Mouse (Mus musculus): ENCODE data around the gene Lama2. TPM values are rescaled to one million over a fixed set of nuclear protein-coding genes. Genes with fewer than 3 reads are reported as not detected.

Gene Lama2
- polyA plus RNA-seq, 1 experiment from 2014 or later, result 6.5 TPM

DNA sequence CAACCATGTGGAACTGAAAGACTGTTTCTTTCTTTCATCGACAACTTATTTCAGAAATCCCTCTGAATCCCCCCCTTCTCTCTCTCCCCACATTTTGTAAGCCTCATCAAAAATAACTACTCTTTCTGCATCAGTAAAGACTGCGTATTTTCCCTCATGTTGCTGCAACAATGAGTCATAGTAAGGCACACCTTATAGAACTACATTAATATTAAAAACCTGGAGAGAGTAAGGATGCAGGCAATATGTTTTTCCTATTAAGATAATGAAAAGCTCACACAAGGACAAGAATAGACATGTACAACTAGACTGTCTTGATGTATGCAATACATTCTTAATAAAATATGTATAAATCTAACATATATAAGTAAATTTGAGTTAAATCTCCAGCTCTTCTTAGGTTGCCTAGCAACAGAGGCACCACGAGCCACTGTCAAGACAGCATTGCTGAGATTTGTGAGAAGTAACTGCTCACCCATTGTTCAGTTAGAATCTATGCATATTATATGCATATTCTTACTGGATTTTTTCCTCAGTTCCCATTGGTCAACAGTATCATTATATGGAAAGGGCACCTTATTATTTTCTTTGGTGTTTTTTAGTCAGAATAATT, 110.6 kb downstream of the Lama2 start:
- 82% methylated on average over 3 of the region's 3 CpGs for WGBS
- H3K36me3 ChIP-seq, result no peaks in the 10 kb centered on the region
- H3K27me3 ChIP-seq (ENCODE audit: insufficient read depth, poor library complexity, severe bottlenecking), result no peaks in the 10 kb centered on the region
- no peaks in the 10 kb centered on the region for H3K4me1 ChIP-seq
- no peak overlapping the region for H3K4me3 ChIP-seq
- no peak for DNase-seq (ENCODE audit: low spot score)
- no peaks in the 10 kb centered on the region for H3K9me3 ChIP-seq
- H3K27ac ChIP-seq, result no peak overlapping the region

DNA sequence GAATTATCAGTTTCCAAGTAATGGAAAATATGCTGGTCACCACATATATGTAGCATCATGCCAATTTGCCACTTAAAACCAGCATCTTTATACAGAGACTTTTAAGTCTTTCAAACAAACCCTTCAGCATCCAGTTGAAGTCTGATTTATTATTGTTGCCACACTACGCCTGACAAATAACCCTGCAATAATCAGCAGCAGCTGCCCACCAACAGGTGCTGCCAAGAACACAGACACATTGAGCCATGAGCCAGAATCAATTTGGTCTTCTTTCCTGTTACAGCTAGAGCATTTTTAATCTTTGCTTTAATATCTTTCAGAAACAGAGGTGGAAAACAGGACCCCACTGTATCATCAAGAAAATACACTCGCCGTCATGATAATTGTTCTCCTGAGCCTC, 118.7 kb downstream of the Lama2 start:
- Histone ChIP-seq H3K4me1 (no peaks in the 10 kb centered on the region), H3K27ac (no peak overlapping the region), H3K27me3 (ENCODE audit: insufficient read depth, poor library complexity, severe bottlenecking) (no peaks in the 10 kb centered on the region), H3K9me3 (no peaks in the 10 kb centered on the region), H3K36me3 (no peaks in the 10 kb centered on the region), H3K4me3 (no peak overlapping the region)
- 86% methylated on average over 3 of the region's 3 CpGs for WGBS
- no peak for DNase-seq (ENCODE audit: low spot score)

DNA sequence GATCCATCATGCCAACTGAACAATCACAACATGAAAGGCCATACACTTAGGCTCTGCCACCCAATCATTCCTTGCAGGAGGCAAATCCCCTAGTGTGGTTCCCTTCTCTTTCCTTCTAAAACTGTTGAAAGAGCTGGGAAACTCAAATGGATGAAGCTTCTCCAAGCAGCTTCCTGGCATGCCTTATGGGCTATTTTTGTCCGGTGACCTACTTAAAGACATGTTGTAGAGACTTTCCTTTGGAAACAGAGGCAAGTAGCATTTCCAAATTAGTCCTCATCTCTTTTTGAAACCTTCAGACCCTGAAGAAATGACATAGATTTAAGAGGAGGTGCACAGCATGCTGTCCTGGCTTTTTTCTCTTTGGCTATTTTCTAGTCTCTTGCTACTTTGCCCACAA, 131.1 kb downstream of the Lama2 start:
- Histone ChIP-seq H3K36me3 (no peaks in the 10 kb centered on the region), H3K27ac (no peak overlapping the region), H3K9me3 (no peaks in the 10 kb centered on the region), H3K4me1 (no peaks in the 10 kb centered on the region), H3K27me3 (ENCODE audit: insufficient read depth, poor library complexity, severe bottlenecking) (no peaks in the 10 kb centered on the region), H3K4me3 (no peak overlapping the region)
- DNase-seq (ENCODE audit: low spot score), result no peak
- WGBS, result 68% methylated on average over 1 of the region's 1 CpGs

DNA sequence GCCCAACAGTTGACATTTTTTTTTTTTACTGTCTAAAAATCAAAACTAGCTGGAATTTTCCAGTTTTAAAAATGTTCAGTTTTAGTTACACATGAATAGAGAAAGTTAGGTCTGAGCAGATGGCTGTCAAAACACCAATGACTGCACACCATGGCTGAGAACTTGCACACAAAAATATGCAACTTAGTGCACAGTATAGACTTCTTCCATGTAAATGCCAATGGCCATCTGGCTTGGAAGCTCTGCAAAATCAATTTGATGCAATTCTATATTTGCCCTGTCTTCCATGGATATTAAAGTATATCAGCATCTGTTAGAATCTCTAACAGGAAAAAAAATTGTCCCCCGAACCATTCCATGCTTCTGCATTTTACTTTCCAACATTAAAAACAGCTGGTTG, 135.5 kb downstream of the Lama2 start:
- DNase-seq (ENCODE audit: low spot score), result no peak
- H3K27me3 ChIP-seq (ENCODE audit: insufficient read depth, poor library complexity, severe bottlenecking), result no peaks in the 10 kb centered on the region
- 69% methylated on average over 1 of the region's 1 CpGs for WGBS

DNA sequence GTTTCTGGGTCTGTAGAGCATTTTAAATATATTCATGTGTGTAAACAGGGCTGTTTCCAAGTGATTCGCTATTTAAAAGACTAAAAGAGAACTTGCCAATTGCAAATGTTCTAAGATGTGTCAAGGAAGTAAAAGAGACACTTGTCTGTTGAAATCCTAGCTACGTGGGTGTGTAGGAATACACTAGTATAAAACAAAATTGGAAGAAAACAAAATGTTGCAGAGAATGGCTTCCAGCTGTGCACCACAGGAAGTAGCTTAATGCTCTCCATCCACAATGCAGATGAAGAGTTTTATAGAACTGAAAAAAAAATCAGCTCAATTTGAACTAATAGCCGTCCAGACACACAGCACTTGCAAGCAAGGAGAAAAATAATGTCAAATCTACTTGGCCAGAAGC, 144.0 kb downstream of the Lama2 start:
- no peaks in the 10 kb centered on the region for H3K36me3 ChIP-seq
- no peaks in the 10 kb centered on the region for H3K27me3 ChIP-seq (ENCODE audit: insufficient read depth, poor library complexity, severe bottlenecking)
- WGBS, result 57% methylated on average over 3 of the region's 3 CpGs
- H3K27ac ChIP-seq, result no peak overlapping the region
- H3K4me1 ChIP-seq, result no peaks in the 10 kb centered on the region
- H3K4me3 ChIP-seq, result no peak overlapping the region
- no peaks in the 10 kb centered on the region for H3K9me3 ChIP-seq
- DNase-seq (ENCODE audit: low spot score), result no peak

More for the DNA sequence above, 135.5 kb downstream of the Lama2 start:
- Histone ChIP-seq H3K4me3 (no peak overlapping the region), H3K9me3 (no peaks in the 10 kb centered on the region), H3K36me3 (no peaks in the 10 kb centered on the region), H3K4me1 (no peaks in the 10 kb centered on the region), H3K27ac (no peak overlapping the region)

DNA sequence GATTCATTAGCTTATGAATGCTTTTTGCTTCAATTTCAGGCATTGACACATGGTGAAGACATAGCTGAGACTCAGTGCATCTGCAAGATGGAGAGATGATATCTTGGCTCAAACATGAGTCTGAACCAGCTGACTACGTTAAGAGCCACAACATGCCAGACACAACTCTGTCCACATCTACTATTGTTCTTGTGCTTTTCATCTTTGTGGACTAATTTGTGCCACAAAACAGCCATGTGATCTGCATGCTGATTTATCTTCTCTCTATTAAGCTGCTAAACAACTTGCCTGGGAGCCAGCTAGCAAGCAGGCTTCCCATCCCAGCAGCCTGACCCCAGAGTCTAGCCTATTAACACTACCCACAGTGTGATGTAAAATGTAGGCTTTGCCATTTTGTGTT, 151.3 kb downstream of the Lama2 start:
- Histone ChIP-seq H3K9me3 (no peaks in the 10 kb centered on the region), H3K36me3 (no peaks in the 10 kb centered on the region)

DNA sequence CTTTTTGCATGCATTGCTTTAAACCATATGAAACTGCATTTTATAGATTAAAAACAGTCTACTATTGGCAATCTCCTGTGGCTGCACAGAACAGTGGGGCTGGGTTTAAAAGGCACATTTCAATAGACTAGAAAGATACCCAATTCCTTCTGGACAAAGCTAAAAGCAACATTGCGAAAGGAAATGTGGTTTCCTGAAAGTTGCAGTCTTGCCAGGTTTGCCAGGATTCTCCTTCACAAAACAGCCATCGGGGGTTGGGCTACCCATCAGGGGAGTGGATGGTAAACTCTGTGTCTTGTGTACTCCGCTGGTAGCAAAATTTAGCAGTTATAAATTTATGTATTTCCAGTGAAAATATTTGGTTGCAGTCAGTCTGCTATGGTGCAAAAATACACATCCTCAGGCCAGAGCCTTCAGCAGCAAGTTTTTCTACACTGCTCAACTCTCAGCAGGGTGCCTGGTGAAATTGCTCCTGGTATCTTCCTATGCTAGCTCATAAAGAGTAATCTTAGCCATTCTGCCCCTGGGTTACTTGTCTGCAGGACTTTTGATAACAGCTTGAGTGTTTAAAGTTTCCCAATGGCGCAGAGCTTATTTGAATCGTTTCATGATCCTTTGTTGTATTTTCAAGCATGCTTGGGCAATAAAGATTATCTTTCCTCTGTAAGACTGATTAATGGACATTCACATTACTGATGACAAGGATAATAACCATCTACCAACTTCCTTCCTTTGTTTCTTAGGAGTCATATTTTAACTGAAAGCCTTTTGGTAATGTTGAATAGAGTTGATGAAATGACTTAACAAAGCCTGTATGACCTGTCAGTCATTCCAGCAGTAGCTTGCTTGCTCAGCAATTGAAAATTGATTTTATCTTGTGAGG, 205.7 kb downstream of the Lama2 start:
- Histone ChIP-seq H3K9me3 (no peaks in the 10 kb centered on the region), H3K4me3 (no peak overlapping the region), H3K27ac (no peak overlapping the region), H3K4me1 (no peaks in the 10 kb centered on the region), H3K27me3 (ENCODE audit: insufficient read depth, poor library complexity, severe bottlenecking) (no peaks in the 10 kb centered on the region), H3K36me3 (no peaks in the 10 kb centered on the region)
- WGBS, result 64% methylated on average over 5 of the region's 5 CpGs
- DNase-seq (ENCODE audit: low spot score), result no peak

More for the DNA sequence above, 151.3 kb downstream of the Lama2 start:
- DNase-seq (ENCODE audit: low spot score), result no peak
- Histone ChIP-seq H3K27ac (no peak overlapping the region), H3K4me3 (no peak overlapping the region), H3K4me1 (no peaks in the 10 kb centered on the region), H3K27me3 (ENCODE audit: insufficient read depth, poor library complexity, severe bottlenecking) (no peaks in the 10 kb centered on the region)
- WGBS, result 81% methylated on average over 1 of the region's 1 CpGs

DNA sequence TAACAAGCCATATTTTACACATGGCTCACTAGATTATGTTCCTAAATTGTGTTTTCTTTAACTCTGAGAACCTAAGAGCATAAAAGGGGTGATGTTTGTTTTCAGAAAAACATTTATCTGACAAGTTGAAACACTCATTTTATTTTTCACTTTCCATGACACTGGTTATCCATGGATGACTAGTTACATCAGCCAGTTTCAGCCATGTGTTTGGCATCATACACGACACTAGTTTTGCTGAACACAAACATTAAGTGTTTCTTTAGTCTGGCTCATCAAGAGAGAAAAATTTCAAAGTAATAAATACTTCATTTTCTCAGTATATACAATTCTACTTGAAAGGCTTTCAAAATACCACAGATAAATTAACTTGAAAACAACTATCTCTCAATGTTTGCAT, 228.8 kb downstream of the Lama2 start:
- H3K36me3 ChIP-seq, result no peaks in the 10 kb centered on the region
- H3K4me3 ChIP-seq, result no peak overlapping the region
- DNase-seq (ENCODE audit: low spot score), result no peak
- no peaks in the 10 kb centered on the region for H3K9me3 ChIP-seq
- H3K4me1 ChIP-seq, result no peaks in the 10 kb centered on the region
- 61% methylated on average over 1 of the region's 1 CpGs for WGBS
- no peaks in the 10 kb centered on the region for H3K27me3 ChIP-seq (ENCODE audit: insufficient read depth, poor library complexity, severe bottlenecking)
- no peak overlapping the region for H3K27ac ChIP-seq

DNA sequence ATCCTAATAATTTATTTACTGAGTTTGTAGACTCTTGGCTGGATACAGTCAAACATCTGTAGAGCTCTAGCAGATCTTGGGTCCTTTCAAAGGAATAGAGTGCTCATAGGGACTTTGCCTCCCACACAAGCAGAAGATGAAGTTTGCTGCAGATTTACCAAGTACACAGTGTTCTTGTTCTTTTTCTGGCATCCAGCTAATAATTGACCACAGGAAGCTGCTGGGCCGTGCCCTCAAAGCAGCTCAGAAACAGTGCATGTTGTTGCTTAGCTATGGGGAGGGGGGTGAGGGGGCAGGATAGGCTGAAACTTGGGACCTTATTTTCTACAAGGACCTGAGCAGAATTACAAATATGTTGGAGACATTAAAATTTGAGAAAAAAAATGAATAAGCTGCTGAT, 232.0 kb downstream of the Lama2 start:
- Histone ChIP-seq H3K27me3 (ENCODE audit: insufficient read depth, poor library complexity, severe bottlenecking) (no peaks in the 10 kb centered on the region), H3K4me3 (no peak overlapping the region), H3K4me1 (no peaks in the 10 kb centered on the region), H3K36me3 (no peaks in the 10 kb centered on the region), H3K9me3 (no peaks in the 10 kb centered on the region), H3K27ac (no peak overlapping the region)
- DNase-seq (ENCODE audit: low spot score), result no peak
- 63% methylated on average over 1 of the region's 1 CpGs for WGBS

DNA sequence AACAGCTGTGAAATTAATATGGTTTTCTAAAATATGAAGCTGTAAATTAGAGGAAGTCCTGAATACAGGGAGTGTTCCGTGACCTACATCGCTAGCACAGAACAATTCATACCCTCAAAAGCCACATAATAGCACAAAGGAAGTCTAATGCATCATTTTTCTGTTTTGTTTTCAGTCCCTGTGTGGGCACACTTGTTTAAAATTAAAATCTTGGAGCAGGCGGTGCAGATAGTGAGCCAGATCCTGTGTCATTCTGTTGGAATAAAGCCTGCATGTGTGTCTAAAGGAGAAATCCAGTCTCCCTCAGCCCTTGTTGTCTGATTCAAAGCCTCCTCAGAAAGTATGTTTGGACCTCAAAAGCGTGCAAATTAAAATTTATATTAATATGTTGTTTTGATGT, 234.9 kb downstream of the Lama2 start:
- Histone ChIP-seq H3K4me3 (no peak overlapping the region), H3K27me3 (ENCODE audit: insufficient read depth, poor library complexity, severe bottlenecking) (no peaks in the 10 kb centered on the region), H3K36me3 (no peaks in the 10 kb centered on the region), H3K9me3 (no peaks in the 10 kb centered on the region), H3K27ac (no peak overlapping the region), H3K4me1 (no peaks in the 10 kb centered on the region)
- DNase-seq (ENCODE audit: low spot score), result no peak
- WGBS, result 86% methylated on average over 4 of the region's 4 CpGs

DNA sequence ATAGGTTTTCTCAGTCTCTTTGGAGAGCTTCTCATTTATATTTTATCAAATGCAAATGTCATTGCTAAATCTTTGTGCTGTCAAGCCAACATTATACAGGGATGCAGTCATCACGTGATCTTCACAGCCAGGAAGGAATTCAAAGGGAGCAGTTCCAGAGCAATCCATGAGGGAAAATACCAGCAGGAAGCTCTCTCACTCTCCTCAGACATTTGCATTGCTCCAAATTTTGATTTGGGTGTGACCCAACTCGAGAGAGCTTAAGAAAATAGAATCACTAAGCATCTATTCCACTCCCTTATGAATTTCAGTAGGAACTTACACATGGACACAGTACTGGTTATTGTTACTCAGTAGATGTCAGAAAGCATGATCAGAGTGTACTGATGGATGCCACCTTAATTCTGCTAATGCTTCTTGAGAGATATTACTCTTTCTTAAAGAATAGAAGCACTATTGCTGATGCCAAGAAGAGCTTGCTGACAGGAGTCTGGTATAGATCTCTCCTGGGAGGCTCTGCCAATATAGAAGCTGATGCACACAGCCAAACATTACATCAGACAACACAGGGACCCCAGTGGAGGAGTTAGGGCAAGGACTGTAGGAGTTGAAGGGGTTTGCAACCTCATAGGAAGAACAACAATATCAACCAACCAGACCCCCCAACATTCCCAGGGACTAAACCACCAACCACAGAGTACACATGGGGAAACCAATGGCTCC, 236.5 kb downstream of the Lama2 start:
- no peak overlapping the region for H3K27ac ChIP-seq
- H3K9me3 ChIP-seq, result no peaks in the 10 kb centered on the region
- WGBS, result 61% methylated on average over 2 of the region's 2 CpGs
- H3K36me3 ChIP-seq, result no peaks in the 10 kb centered on the region
- no peaks in the 10 kb centered on the region for H3K4me1 ChIP-seq
- no peak overlapping the region for H3K4me3 ChIP-seq
- DNase-seq (ENCODE audit: low spot score), result no peak
- no peaks in the 10 kb centered on the region for H3K27me3 ChIP-seq (ENCODE audit: insufficient read depth, poor library complexity, severe bottlenecking)

DNA sequence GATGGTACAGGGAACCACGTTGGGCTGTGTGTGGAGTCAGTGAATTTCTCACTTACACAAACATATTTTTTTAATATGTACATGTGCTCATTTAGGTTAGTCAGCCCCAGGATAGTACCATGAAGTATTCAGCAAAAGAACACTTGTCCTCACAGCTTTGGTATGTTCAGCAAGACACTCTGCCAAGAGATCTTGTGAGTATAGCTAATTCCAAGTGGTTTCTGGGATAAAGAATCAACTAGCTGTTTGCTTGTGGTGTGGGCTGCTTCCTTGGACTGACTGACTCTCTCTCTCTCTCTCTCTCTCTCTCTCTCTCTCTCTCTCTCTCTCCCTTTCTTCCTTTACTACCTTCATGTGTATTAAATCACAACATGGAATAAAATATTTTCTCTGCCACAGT, 241.3 kb downstream of the Lama2 start:
- Histone ChIP-seq H3K4me1 (no peaks in the 10 kb centered on the region), H3K27ac (no peak overlapping the region), H3K4me3 (no peak overlapping the region), H3K36me3 (no peaks in the 10 kb centered on the region), H3K27me3 (ENCODE audit: insufficient read depth, poor library complexity, severe bottlenecking) (no peaks in the 10 kb centered on the region), H3K9me3 (no peaks in the 10 kb centered on the region)
- no peak for DNase-seq (ENCODE audit: low spot score)
- 67% methylated on average over 1 of the region's 1 CpGs for WGBS

DNA sequence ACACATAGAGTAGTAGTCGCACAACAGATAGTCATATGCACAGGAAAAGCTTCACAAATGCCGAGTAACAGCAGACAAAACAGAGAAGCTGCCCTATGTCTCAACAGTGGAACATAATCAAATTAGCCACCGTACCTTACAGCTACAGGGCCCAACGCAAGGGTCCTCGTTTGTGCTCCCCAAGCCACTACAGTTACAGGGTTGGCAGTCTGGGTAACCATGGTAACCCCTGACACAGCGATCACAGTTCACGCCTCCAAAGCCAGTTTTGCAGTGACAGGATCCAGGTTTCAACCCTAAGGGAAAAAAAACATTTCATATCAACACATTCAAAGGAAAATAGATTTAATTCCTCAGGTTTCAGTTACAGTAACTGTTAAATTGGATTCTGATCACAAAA, 275.3 kb downstream of the Lama2 start:
- no peak for DNase-seq (ENCODE audit: low spot score)
- Histone ChIP-seq H3K27ac (no peak overlapping the region), H3K9me3 (no peaks in the 10 kb centered on the region), H3K36me3 (no peaks in the 10 kb centered on the region), H3K27me3 (ENCODE audit: insufficient read depth, poor library complexity, severe bottlenecking) (no peaks in the 10 kb centered on the region), H3K4me1 (no peaks in the 10 kb centered on the region), H3K4me3 (no peak overlapping the region)
- 49% methylated on average over 7 of the region's 7 CpGs for WGBS

Measured in heart, embryonic 10.5 days (tissue).